Mouse (Mus musculus) activated CD4-positive, CD25-positive, alpha-beta regulatory T cell, adult 4 months (primary cell): ENCODE measurements at regions not wholly inside any gene's neighbourhood (a gene's known extent, or its start where the extent isn't known, plus 50 kb on each side); places are given as distances from the start of the nearest gene placed in this dataset.

Source experiments
- ATAC-seq: one replicate; pipeline ENCODE4 v1.8.0; 2017

- no peak for ATAC-seq
These were observed 91.2 kb upstream of the Npas2 start for GRCm38 (mm10) chr1:39102126-39102905.

- no peak for ATAC-seq
These were observed 90.3 kb upstream of the Npas2 start for GRCm38 (mm10) chr1:39102989-39103910.

- ATAC-seq = no peak
These were observed 87.8 kb upstream of the Npas2 start for GRCm38 (mm10) chr1:39105546-39106371.

- ATAC-seq = no peak
These were observed 87.2 kb upstream of the Npas2 start for GRCm38 (mm10) chr1:39106372-39106643.

GRCm38 (mm10) chr1:39106650-39107049 lies 86.9 kb upstream of the Npas2 start:
- ATAC-seq = no peak

GRCm38 (mm10) chr1:39116319-39116718 lies 77.2 kb upstream of the Npas2 start:
- ATAC-seq = no peak

- ATAC-seq = peak; percentile 61
These were observed 71.1 kb upstream of the Npas2 start for GRCm38 (mm10) chr1:39122316-39123015.

GRCm38 (mm10) chr1:39123081-39123812 lies 70.3 kb upstream of the Npas2 start:
- ATAC-seq = peak; percentile 32

- no peak for ATAC-seq
These were observed 69.8 kb upstream of the Npas2 start for GRCm38 (mm10) chr1:39123813-39124146.

GRCm38 (mm10) chr1:39134521-39134920 lies 59.0 kb upstream of the Npas2 start:
- no peak for ATAC-seq

GRCm38 (mm10) chr1:39143054-39143453 lies 50.5 kb upstream of the Npas2 start:
- ATAC-seq = no peak

- no peak for ATAC-seq
These were observed 49.9 kb upstream of the Npas2 start for GRCm38 (mm10) chr1:39143626-39144025.
